Mouse (Mus musculus): ENCODE results near the gene Pex5. TPM values are rescaled to one million over a fixed set of nuclear protein-coding genes. Genes with fewer than 3 reads are reported as not detected.
"Not testable (repeated sequence)": the region's sequence is repeated elsewhere in the genome, so short reads cannot be mapped to it uniquely, and the experiment has no call there.

Gene Pex5
- polyA plus RNA-seq, 1 experiment from 2014 or later = 54.4 TPM

DNA sequence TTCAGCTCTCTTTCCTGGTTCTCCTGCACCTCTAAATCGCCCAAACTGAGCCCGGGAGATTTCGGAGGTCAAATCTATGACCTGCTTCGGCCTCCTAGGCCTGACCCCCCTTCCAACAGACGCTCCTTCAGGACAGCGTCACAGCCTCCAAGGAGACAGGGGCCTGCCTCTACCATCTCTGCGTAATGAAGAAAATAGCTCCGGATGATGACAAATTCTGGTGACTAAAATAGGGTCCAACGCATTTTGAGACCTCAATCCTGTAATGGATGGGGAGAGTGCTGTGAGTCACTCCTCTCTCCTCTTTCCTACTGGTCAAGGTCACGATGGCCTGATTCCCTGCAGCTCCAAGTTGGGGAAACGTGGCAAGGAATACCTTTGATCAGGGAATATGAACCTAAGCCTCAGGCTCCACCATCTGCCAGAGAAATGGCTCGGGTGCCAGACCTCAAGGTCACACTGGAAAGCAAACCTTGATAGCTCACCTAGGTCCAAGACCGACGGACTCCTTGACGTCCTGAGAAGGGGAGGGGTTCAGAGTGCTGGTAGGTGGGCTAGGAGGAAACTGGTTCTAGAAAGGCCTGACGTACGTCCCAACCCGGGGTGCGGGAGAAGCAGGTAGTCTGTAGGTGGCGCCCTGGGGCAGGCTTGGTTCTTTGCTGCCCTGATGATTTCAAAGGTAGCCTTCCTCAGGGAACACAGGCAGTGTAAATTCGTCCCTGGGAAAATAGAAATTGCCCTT, 651 bp upstream of the Pex5 start:
- Histone ChIP-seq H3K4me2 (ENCODE audit: low read depth) (peak overlapping the region; percentile 52), H3K9me3 (ENCODE audit: control insufficient read depth, low read length) (no peaks in the 10 kb centered on the region), H3K4me3 (ENCODE audit: low read depth, low read length) (peak overlapping the region; percentile 75), H3K36me3 (ENCODE audit: control insufficient read depth, insufficient read depth, low read length) (no peaks in the 10 kb centered on the region), H3K27me3 (ENCODE audit: control insufficient read depth, insufficient read depth, low read length) (no peaks in the 10 kb centered on the region), H3K9ac (ENCODE audit: low read length) (peak overlapping the region; percentile 77), H3K27ac (ENCODE audit: low read depth, low read length) (no peak overlapping the region), H3K4me1 (ENCODE audit: control insufficient read depth, insufficient read depth, low read length) (peaks cover 3% of the 10 kb centered on the region; the same call in 1 of the 2 replicates)
- peak; percentile 72 for DNase-seq (ENCODE audit: low spot score)
- 5% methylated on average over 21 of the region's 21 CpGs for WGBS
- peak; percentile 56 for ATAC-seq (ENCODE audit: insufficient read depth, low FRiP score, low TSS enrichment)

- peaks cover 3% of the 10 kb centered on the region; the same call in 1 of the 2 replicates for H3K4me1 ChIP-seq (ENCODE audit: control insufficient read depth, insufficient read depth, low read length)
- DNase-seq (ENCODE audit: low spot score) (peak; percentile 65), ATAC-seq (ENCODE audit: insufficient read depth, low FRiP score, low TSS enrichment) (peak; percentile 72)
- peak overlapping the region; percentile 52 for H3K4me2 ChIP-seq (ENCODE audit: low read depth)
- WGBS = 3% methylated on average over 38 of the region's 45 CpGs
- peak overlapping the region; percentile 75 for H3K4me3 ChIP-seq (ENCODE audit: low read depth, low read length)
- H3K9me3 ChIP-seq (ENCODE audit: control insufficient read depth, low read length) = no peaks in the 10 kb centered on the region
- no peaks in the 10 kb centered on the region for H3K36me3 ChIP-seq (ENCODE audit: control insufficient read depth, insufficient read depth, low read length)
- peak overlapping the region; percentile 77 for H3K9ac ChIP-seq (ENCODE audit: low read length)
- no peaks in the 10 kb centered on the region for H3K27me3 ChIP-seq (ENCODE audit: control insufficient read depth, insufficient read depth, low read length)
- H3K27ac ChIP-seq (ENCODE audit: low read depth, low read length) = peak overlapping the region; percentile 62
Observed at GRCm38 (mm10) chr6:124414150-124414926, 529 bp downstream of the Pex5 start.

GRCm38 (mm10) chr6:124413770-124414149, 1.1 kb downstream of the Pex5 start:
- Histone ChIP-seq H3K4me1 (ENCODE audit: control insufficient read depth, insufficient read depth, low read length) (peaks cover 3% of the 10 kb centered on the region; the same call in 1 of the 2 replicates), H3K9me3 (ENCODE audit: control insufficient read depth, low read length) (no peaks in the 10 kb centered on the region), H3K36me3 (ENCODE audit: control insufficient read depth, insufficient read depth, low read length) (no peaks in the 10 kb centered on the region), H3K4me3 (ENCODE audit: low read depth, low read length) (peak overlapping the region; percentile 75), H3K9ac (ENCODE audit: low read length) (peak overlapping the region; percentile 77), H3K4me2 (ENCODE audit: low read depth) (peak overlapping the region; percentile 52), H3K27ac (ENCODE audit: low read depth, low read length) (0 out of 2 replicates have a peak overlapping the region, but pooled peaks have one; percentile 62), H3K27me3 (ENCODE audit: control insufficient read depth, insufficient read depth, low read length) (no peaks in the 10 kb centered on the region)
- DNase-seq (ENCODE audit: low spot score) = no peak
- 68% methylated on average over 3 of the region's 3 CpGs for WGBS
- no peak for ATAC-seq (ENCODE audit: insufficient read depth, low FRiP score, low TSS enrichment)

DNA sequence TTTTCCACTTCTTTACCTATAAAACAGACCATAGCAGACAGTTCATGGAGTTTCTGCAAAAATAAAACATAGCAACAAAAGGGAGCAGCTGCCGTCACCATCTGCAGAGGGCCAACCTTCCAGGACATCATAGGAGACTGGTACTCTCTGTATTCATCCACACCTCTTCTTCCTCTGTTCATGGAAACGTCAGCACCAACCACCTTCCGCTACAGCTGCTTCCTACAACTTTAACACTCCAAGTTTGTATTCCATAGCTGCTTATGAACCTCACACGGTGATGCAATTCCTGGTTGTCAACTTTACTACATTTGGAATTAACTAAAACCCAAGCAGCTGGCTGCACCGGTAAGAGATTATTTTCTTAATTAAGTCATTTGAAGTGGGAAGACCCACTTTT, 6.5 kb downstream of the Pex5 start:
- WGBS = 92% methylated on average over 5 of the region's 5 CpGs

GRCm38 (mm10) chr6:124407180-124407579, 7.7 kb downstream of the Pex5 start:
- no peak overlapping the region for H3K4me2 ChIP-seq (ENCODE audit: low read depth)
- no peak overlapping the region for H3K27ac ChIP-seq (ENCODE audit: low read depth, low read length)
- peaks cover 17% of the 10 kb centered on the region for H3K36me3 ChIP-seq (ENCODE audit: control insufficient read depth, insufficient read depth, low read length)
- H3K4me3 ChIP-seq (ENCODE audit: low read depth, low read length) = no peak overlapping the region
- H3K4me1 ChIP-seq (ENCODE audit: control insufficient read depth, insufficient read depth, low read length) = no peaks in the 10 kb centered on the region
- DNase-seq (ENCODE audit: low spot score) (no peak), ATAC-seq (ENCODE audit: insufficient read depth, low FRiP score, low TSS enrichment) (0 out of 2 replicates have a peak, but pooled peaks have one; percentile 37)
- no peak overlapping the region for H3K9ac ChIP-seq (ENCODE audit: low read length)
- no peaks in the 10 kb centered on the region for H3K27me3 ChIP-seq (ENCODE audit: control insufficient read depth, insufficient read depth, low read length)
- H3K9me3 ChIP-seq (ENCODE audit: control insufficient read depth, low read length) = no peaks in the 10 kb centered on the region

More for the DNA sequence above, 6.5 kb downstream of the Pex5 start:
- no peak overlapping the region for H3K27ac ChIP-seq (ENCODE audit: low read depth, low read length)
- DNase-seq (ENCODE audit: low spot score) (no peak), ATAC-seq (ENCODE audit: insufficient read depth, low FRiP score, low TSS enrichment) (no peak)
- H3K9me3 ChIP-seq (ENCODE audit: control insufficient read depth, low read length) = no peaks in the 10 kb centered on the region
- no peaks in the 10 kb centered on the region for H3K4me1 ChIP-seq (ENCODE audit: control insufficient read depth, insufficient read depth, low read length)
- H3K36me3 ChIP-seq (ENCODE audit: control insufficient read depth, insufficient read depth, low read length) = peaks cover 13% of the 10 kb centered on the region
- no peak overlapping the region for H3K4me2 ChIP-seq (ENCODE audit: low read depth)
- no peaks in the 10 kb centered on the region for H3K27me3 ChIP-seq (ENCODE audit: control insufficient read depth, insufficient read depth, low read length)
- no peak overlapping the region for H3K4me3 ChIP-seq (ENCODE audit: low read depth, low read length)
- H3K9ac ChIP-seq (ENCODE audit: low read length) = no peak overlapping the region

- Histone ChIP-seq H3K4me2 (ENCODE audit: low read depth) (no peak overlapping the region), H3K4me1 (ENCODE audit: control insufficient read depth, insufficient read depth, low read length) (no peaks in the 10 kb centered on the region), H3K27me3 (ENCODE audit: control insufficient read depth, insufficient read depth, low read length) (no peaks in the 10 kb centered on the region), H3K9me3 (ENCODE audit: control insufficient read depth, low read length) (no peaks in the 10 kb centered on the region), H3K9ac (ENCODE audit: low read length) (no peak overlapping the region), H3K4me3 (ENCODE audit: low read depth, low read length) (no peak overlapping the region), H3K36me3 (ENCODE audit: control insufficient read depth, insufficient read depth, low read length) (peaks cover 17% of the 10 kb centered on the region), H3K27ac (ENCODE audit: low read depth, low read length) (no peak overlapping the region)
- no peak for DNase-seq (ENCODE audit: low spot score)
- ATAC-seq (ENCODE audit: insufficient read depth, low FRiP score, low TSS enrichment) = no peak
- WGBS = 96% methylated on average over 10 of the region's 10 CpGs
Observed at GRCm38 (mm10) chr6:124406326-124406725, 8.5 kb downstream of the Pex5 start.

- no peak overlapping the region for H3K4me2 ChIP-seq (ENCODE audit: low read depth)
- peaks cover 35% of the 10 kb centered on the region for H3K36me3 ChIP-seq (ENCODE audit: control insufficient read depth, insufficient read depth, low read length)
- ATAC-seq (ENCODE audit: insufficient read depth, low FRiP score, low TSS enrichment) (no peak), DNase-seq (ENCODE audit: low spot score) (no peak)
- 92% methylated on average over 6 of the region's 6 CpGs for WGBS
- H3K4me3 ChIP-seq (ENCODE audit: low read depth, low read length) = no peak overlapping the region
- H3K27ac ChIP-seq (ENCODE audit: low read depth, low read length) = no peak overlapping the region
- H3K9me3 ChIP-seq (ENCODE audit: control insufficient read depth, low read length) = no peaks in the 10 kb centered on the region; the same call in 1 of the 2 replicates
- no peaks in the 10 kb centered on the region for H3K4me1 ChIP-seq (ENCODE audit: control insufficient read depth, insufficient read depth, low read length)
- H3K27me3 ChIP-seq (ENCODE audit: control insufficient read depth, insufficient read depth, low read length) = no peaks in the 10 kb centered on the region
- no peak overlapping the region for H3K9ac ChIP-seq (ENCODE audit: low read length)
Observed at GRCm38 (mm10) chr6:124399738-124400137, 15.1 kb downstream of the Pex5 start.

- not testable (repeated sequence) for H3K9ac ChIP-seq (ENCODE audit: low read length); DNase-seq (ENCODE audit: low spot score); H3K4me1 ChIP-seq (ENCODE audit: control insufficient read depth, insufficient read depth, low read length); H3K4me2 ChIP-seq (ENCODE audit: low read depth); H3K27me3 ChIP-seq (ENCODE audit: control insufficient read depth, insufficient read depth, low read length); H3K27ac ChIP-seq (ENCODE audit: low read depth, low read length); ATAC-seq (ENCODE audit: insufficient read depth, low FRiP score, low TSS enrichment); H3K4me3 ChIP-seq (ENCODE audit: low read depth, low read length); H3K9me3 ChIP-seq (ENCODE audit: control insufficient read depth, low read length)
- 94% methylated on average over 3 of the region's 3 CpGs for WGBS
- H3K36me3 ChIP-seq (ENCODE audit: control insufficient read depth, insufficient read depth, low read length) = peaks cover 18% of the 10 kb centered on the region
Observed at GRCm38 (mm10) chr6:124394991-124395390, 19.9 kb downstream of the Pex5 start.

Data from neural tube, embryonic 11.5 days (tissue).